Mouse (Mus musculus) lung, postnatal 36 days (tissue): ENCODE measurements at regions not wholly inside any gene's neighbourhood (a gene's known extent, or its start where the extent isn't known, plus 50 kb on each side); places are given as distances from the start of the nearest gene placed in this dataset.

ENCODE experiments used
- DNase-seq: peaks from one replicate; pipeline ENCODE4 v3.0.0; 2022; ENCODE audit warnings: mixed read lengths

GRCm38 (mm10) chr5:43339671-43340070 is 106.7 kb downstream of the Cpeb2 start:
- DNase-seq = no peak

- DNase-seq = no peak
These were observed 108.5 kb downstream of the Cpeb2 start for GRCm38 (mm10) chr5:43341475-43341874.

DNA sequence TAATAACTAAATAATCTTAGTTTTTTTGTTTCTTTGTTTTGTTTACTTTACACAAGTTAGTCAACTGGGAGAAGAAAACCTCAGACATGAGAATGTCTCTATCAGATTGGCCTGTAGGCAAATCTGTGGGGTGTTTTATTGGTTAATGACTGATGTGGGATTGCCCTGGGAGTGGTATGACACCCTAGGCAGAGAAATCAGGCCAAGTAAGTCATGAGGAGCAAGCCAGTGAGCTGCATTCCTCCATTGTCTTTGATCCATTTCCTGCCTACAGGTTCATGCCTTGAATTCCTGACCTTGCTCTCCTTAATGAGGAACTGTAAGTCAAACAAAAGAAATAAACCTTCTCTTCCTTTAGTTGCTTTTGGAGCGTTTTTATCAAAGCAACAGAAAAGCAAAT is 111.5 kb downstream of the Cpeb2 start:
- DNase-seq = no peak

- DNase-seq = no peak
These were observed 118.0 kb downstream of the Cpeb2 start for GRCm38 (mm10) chr5:43350987-43351386.

GRCm38 (mm10) chr5:43353021-43353990 is 120.3 kb downstream of the Cpeb2 start:
- no peak for DNase-seq

DNA sequence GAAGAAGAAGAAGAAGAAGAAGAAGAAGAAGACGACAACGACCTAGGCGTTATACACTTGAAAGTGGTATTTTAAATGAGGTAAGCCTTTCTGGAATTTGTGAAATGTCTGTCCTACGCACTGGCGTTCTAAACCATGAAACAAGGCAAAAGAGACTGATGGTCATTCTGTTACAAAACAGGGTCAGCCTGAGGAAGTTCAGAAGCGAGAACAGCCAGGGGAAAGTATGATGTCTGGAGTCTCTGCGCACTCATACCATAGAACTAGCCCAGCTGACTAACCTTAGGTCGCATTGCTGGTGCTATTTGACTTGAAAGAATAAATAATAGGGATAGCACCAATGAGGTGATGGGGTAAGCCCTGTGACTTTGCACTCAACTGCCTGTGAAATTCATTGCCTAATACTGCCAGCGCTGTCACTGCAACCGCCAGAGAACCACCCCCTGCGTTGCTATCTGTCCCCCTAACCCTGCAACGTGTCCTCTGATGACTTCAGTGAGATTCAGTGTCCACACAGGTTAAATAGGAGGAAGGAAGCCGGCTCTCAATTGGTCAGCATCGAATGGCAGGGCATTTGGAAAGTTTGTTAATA is 121.5 kb downstream of the Cpeb2 start:
- peak; percentile 36 for DNase-seq

DNA sequence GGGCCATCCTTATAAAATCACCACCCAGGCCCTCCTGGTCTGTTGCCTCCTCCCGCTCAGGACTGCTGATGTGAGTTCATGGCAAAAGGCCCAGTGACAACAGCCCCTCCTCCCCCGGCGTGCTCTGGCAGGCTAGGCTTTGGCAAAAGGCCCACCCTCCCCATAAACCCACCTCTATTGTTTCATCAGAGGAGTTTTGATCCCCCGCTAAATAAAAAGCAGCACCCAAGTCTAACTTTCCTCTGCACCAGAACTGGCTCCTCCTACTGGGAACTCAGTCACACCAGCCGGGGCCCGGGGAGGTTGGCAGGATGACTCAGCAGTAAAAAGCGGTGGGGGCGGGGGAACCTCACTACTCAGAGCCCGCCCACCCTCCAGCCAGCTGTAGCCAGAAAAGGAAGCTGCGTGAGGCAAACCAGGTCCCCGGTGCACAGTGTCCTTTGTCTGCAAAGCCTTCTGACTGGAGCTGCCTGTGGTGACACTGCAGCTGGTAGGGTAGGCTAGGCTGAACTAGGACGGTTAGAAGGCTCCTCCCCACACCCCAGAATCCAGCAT is 122.1 kb downstream of the Cpeb2 start:
- DNase-seq = peak; percentile 92

- DNase-seq = no peak
These were observed 122.9 kb downstream of the Cpeb2 start for GRCm38 (mm10) chr5:43355832-43356231.

GRCm38 (mm10) chr5:43357100-43357680 is 124.2 kb downstream of the Cpeb2 start:
- peak; percentile 15 for DNase-seq

DNA sequence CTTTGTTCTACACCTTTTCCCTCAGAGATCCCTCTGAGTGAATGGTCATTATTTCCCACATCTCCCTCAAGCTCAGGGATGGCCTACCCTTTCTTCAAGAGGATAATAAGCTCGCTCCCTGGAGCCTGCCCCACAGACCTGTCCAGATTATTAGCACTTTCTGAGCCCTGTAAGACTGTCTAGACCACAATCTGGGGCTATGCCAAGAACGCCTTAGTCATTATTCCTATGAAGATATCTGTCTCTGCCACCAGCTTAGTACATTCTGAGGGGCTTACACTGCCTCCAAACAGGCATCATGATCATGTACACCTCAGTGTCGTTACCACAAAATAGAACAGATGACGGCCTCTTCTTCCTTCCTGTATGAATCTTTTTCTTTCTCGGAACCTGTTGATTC is 124.9 kb downstream of the Cpeb2 start:
- DNase-seq = no peak

- no peak for DNase-seq
These were observed 126.2 kb downstream of the Cpeb2 start for GRCm38 (mm10) chr5:43358928-43359765.

GRCm38 (mm10) chr5:43360298-43360697 is 127.3 kb downstream of the Cpeb2 start:
- DNase-seq = peak; percentile 47

DNA sequence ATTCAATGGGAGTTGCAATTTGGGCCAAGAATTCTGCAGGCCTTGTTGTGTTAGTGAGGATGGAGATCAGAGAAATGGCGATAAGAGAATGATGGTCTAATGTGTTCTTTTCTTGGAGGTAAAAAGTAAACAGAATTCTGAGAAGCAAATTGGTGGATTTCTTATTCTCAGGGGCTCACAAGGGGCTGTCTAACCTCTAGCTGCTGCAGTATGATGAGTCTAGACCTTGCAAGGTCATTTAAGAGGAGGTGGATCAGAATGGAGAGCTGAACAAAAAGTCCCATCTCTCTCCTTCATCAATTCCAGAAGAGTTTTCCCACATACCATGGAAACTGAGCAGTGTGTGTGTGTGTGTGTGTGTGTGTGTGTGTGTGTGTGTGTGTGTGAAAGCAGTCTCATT is 128.1 kb downstream of the Cpeb2 start:
- DNase-seq = no peak

- DNase-seq = no peak
These were observed 139.4 kb downstream of the Cpeb2 start for GRCm38 (mm10) chr5:43372385-43372784.

DNA sequence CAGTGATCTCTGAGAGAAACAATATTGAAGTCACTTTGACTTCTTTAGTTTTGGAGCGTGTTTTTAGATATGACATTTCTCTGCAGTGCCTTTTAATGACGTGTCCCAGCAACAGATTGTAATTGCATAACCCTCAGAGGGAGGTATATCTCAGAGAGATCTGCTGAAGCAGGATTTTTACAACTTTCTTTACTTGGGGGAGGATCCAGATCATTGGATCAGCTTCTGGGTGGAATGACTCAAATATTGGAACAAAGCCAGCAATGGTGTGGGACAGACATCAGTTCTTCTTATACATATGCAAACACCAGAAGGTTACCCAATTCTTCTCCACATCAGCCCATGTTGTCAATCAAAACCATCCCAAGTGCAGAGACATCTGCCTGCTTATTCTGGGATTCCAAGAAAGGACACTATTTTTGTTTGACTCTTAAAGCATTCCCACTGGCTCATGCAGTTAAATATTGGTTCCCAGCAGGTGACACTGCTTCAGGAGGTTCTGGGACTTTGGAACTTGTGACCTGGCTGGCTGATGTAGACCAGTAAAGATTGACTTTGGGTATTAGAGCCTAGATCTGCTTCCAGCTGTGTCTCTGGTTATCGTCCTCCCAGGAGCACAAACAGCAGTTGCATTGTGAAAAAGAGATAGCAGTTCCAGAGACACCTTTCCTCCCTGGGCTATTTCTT is 130.5 kb upstream of the C1qtnf7 start:
- DNase-seq = no peak

- DNase-seq = no peak
These were observed 124.3 kb upstream of the C1qtnf7 start for GRCm38 (mm10) chr5:43390997-43391396.

- DNase-seq = peak; percentile 25
These were observed 123.8 kb upstream of the C1qtnf7 start for GRCm38 (mm10) chr5:43391412-43392029.

DNA sequence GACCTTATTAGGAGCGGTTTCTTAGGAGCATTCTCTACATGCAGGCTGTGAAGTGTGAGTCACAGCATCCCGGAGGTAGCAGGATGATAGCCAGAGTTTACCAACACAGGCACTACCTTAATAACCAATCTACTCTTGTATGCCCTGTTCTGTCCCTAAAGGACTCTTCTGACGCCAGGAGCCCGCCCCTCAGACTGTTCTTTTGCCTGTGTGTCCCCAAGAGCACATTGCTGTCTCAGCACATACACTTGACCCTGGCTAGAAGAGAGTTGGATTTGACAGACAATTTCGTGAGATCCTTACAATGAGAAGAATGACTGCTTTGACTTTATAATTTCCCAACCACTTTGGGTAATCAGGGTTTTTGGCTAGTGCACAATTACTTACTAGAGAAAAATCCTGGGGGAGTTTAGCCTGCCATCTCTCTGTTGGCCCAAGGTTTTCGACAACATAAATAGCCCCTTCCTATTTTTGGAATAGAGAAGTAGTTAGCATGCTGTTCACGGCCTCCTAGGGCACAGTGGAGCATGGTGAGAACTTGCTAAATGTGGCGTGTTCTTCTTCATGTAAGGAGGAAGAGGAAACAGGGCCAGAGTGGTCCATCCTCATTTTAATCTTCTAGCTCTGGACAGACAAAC is 122.3 kb upstream of the C1qtnf7 start:
- DNase-seq = no peak

DNA sequence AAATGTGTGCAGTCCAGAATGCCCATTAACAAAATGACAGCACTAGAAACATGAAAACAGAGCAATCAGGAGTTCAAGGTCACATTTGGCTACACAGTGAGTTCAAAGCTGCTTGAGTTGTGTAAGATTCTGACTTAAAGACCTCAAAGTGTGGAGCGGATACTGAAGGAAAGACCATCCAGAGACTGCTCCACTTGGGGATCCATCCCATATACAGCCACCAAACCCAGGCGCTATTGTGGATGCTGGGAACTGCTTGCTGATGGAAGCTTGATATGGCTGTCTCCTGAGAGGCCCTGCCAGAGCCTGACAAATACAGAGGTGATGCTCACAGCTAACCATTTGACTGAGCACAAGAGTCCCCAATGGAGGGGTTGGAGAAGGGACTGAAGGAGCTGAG is 98.1 kb upstream of the C1qtnf7 start:
- DNase-seq = no peak

- DNase-seq = peak; percentile 88
These were observed 92.3 kb upstream of the C1qtnf7 start for GRCm38 (mm10) chr5:43422815-43423687.
